Mouse (Mus musculus) yolk sac, embryonic 10.5 days (tissue): ENCODE measurements around the gene Gorasp2.

Experiments
- DNase-seq: peaks from one replicate; pipeline ENCODE4 v3.0.0-alpha.2; 2017; ENCODE audit warnings: low spot score

The Gorasp2 gene

DNA sequence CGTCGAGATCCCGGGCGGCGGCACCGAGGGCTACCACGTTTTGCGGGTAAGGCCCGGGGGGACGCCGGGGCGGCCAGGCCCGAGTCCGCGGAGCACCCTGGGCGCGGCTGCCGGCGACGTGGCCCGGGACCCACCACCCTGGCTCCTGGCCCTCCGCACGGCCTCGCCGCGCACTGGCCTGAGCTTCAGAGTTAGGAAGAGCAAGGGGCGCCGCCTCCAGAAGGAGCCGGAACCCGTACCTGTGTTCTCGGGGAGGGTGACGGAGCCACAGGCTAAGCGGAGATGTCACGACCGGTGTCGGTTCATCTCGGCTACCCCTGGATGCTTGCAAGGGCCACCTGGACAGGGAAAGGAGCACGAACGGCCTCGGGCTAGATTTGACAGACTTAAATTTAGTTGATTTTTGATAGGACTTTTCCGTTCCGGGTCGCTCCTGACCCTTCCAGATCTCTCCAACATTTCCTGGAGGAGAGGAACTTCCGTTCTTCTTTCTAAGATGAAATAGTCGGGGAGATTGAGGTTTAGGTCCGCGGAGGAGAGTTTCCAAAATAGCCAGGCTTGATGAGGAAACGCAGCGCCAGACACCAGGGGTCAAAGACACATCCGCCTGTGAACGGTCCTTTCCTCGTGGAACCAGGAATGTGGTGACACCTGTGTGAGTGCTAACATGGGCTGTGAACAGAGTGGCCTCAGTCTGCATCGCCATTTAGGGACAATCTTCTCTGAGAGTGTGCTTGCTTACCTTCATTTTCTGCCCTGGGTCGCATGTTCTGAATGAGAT is 529 bp downstream of the Gorasp2 start, which contains the start of gene Gm26558:
TSS of gene Gm26558 (minus strand) at position 394 of the 781 bp plus-strand sequence.
- DNase-seq: no peak

- no peak for DNase-seq
These were observed 2.4 kb downstream of the Gorasp2 start for GRCm38 (mm10) chr2:70663764-70664163.

GRCm38 (mm10) chr2:70667016-70667415 is 5.6 kb downstream of the Gorasp2 start:
- no peak for DNase-seq

- no peak for DNase-seq
These were observed 7.9 kb downstream of the Gorasp2 start for GRCm38 (mm10) chr2:70669241-70669640.

DNA sequence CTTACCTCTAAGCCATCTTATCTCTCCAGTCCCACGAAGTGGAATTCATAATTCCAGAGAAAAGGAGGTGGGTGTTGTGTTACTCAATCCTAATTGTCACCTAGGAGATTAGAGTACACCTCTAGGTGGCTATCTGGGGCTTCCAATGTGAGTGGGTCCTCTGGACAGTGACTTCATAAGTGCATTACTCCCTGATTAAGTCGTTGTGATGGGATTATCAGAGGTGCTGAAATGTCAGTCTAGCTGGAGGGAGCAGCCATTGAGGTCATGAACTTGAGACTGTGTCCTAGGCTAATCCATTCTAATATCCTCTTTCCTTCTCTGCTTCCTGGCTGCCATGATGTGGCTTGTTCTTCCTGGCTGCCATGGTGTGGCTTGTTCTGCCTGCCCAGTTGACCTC is 8.5 kb downstream of the Gorasp2 start:
- DNase-seq: no peak

- DNase-seq: no peak
These were observed 11.1 kb downstream of the Gorasp2 start for GRCm38 (mm10) chr2:70672476-70672875.

DNA sequence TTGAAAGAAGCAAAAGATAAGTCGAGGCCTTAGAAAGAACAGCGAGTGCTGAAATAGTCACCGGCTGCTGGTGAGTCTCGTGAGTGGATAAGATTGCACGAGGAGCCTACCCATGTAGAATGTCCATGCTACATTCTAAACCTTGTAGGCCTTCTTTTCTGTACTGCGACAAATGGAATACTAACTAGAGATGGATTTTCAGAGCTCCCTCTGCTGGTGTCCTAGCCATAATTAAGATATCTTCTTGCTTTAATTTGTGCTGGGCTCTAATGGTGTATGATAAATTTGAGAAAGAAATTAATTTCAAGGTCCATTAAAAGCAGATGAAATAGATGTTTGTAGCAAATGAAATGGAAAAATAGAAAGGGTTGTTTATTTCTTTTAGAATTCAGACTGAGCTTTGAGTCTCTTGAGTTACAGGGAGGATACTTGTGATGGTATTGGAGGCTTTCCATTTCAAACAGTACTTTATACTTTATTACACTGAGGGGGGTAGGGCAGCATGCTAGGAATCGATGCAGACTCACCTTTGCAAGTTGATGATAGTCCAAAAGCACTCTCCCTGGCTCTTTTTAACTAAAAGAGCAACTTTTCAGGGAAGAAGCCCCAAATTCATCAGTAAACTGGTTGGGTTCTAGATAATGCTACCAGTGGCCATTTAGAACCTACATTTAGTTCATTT is 12.2 kb downstream of the Gorasp2 start:
- no peak for DNase-seq

DNA sequence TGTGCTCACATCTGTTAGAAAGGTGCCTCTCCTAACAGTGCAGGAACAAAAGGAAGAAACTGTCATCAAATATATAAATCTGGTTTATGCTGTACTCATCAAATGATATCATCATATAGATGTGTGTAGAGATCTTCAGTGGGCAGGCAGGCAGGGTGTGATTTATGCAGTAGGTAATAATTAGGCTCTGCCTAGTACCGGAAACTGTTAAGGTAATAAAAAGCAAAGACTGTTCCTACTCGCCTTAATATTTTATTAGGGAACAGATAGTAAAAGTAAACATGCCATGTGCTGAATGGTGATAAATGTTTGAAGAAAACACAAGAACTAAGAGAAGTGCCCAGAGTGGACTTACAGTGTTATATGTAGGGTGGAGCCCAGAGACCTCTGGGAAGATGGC is 20.9 kb downstream of the Gorasp2 start:
- no peak for DNase-seq

- no peak for DNase-seq
These were observed 27.2 kb downstream of the Gorasp2 start for GRCm38 (mm10) chr2:70688454-70689078.

GRCm38 (mm10) chr2:70690195-70690594 is 28.8 kb downstream of the Gorasp2 start:
- DNase-seq: no peak

GRCm38 (mm10) chr2:70695712-70696111 is 34.3 kb downstream of the Gorasp2 start:
- no peak for DNase-seq

GRCm38 (mm10) chr2:70700851-70701250 is 39.5 kb downstream of the Gorasp2 start:
- no peak for DNase-seq

- DNase-seq: no peak
These were observed 40.2 kb downstream of the Gorasp2 start for GRCm38 (mm10) chr2:70701571-70701970.

GRCm38 (mm10) chr2:70702403-70702802 is 41.0 kb downstream of the Gorasp2 start:
- no peak for DNase-seq

DNA sequence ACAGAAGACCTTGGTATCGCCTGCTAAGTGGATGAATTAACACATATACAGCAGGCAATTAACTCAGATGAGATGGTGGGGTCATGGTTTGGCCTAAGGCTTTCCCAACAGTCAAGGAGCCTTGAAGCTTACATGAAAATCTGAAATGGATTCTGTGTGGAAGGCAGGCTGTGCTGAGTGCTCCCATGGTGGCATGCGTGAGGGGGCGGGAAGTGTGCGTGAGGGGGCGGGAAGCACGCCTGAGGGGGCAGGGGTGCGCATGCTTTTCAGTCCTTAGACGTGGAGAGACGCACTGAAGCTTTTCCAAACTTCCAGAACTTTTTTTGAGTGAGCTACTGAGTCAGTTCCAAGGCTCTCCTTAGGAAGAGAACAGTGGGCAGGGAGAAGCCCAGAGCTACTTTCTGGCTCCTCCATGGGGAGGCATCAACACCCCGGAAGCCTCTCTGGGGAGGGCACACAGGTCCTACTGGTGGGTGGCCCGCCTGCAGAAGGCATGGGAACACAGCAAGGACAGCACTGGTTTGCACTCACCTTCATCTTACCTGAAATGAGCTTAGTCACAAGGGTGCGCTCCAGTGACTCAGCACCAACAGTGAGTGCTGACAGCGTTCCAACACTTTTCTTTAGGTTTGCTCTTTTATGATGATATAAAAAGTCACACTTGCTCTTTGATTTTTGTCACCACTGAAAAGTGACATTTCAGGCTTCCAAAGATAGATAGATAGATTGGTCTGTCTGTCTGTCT is 47.8 kb downstream of the Gorasp2 start:
- DNase-seq: no peak

DNA sequence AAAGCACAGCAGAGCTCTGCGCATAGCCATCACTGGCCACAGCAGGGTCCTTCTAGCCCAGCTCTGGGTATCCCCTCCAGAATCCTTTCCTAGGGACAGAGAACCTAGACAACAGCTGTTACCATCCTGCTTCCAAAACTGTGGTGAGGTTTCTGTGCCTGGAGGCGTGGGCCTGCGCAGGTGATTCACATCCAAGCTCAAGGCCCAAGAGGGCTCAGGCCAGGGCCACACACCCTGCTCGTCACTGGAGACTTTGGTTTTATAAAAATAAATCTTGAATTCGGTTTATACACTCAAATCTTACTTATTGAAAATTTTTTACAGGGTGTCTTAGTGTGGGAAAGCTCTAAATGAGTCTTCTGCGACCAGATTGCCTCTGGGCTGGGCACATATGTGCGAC is 48.9 kb downstream of the Gorasp2 start:
- DNase-seq: no peak

- no peak for DNase-seq
These were observed 49.5 kb downstream of the Gorasp2 start for GRCm38 (mm10) chr2:70710878-70711277.

GRCm38 (mm10) chr2:70723610-70724243 is 62.4 kb downstream of the Gorasp2 start:
- DNase-seq: no peak

DNA sequence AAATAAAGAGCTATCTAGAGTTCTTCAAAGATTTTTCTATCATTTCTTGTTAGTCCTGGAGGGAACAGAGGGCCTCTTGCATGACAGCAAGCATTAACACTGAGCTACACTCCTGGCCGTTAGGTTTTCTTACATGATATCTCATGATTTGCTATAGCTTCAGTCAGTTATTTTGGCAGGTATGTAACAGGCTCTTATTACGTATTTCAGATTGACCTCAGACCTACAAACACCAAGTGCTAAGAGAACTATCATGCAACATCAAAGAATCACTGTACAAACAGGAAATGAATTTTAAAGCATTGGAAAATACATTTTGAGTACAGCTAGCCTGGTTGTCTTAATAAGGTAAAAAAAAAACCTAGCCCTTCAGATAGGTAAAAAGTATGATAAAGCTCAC is 65.7 kb downstream of the Gorasp2 start:
- no peak for DNase-seq

DNA sequence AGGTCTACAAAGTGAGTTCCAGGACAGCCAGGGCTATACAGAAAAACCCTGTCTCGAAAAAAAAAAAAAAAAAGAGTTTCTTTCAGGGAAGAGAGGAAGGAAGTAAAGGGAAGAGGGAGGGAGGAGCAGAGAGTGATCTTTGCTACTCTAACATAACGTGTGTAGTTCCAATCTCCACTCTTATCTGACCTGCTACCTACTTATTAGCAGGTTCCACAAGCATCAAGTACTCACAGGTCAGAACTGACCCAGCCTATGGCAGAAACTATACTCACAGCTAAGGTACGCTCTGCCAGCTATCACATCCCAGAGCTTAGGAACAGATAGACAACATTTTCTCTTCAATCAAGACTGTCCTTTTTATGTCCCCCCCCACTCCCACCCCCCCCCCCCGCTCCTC is 74.2 kb downstream of the Gorasp2 start:
- no peak for DNase-seq

GRCm38 (mm10) chr2:70736008-70736407 is 74.6 kb downstream of the Gorasp2 start:
- no peak for DNase-seq

GRCm38 (mm10) chr2:70741901-70742300 is 80.5 kb downstream of the Gorasp2 start:
- DNase-seq: no peak
